Mouse (Mus musculus): Measurements from ENCODE around the gene Tram2.

DNA sequence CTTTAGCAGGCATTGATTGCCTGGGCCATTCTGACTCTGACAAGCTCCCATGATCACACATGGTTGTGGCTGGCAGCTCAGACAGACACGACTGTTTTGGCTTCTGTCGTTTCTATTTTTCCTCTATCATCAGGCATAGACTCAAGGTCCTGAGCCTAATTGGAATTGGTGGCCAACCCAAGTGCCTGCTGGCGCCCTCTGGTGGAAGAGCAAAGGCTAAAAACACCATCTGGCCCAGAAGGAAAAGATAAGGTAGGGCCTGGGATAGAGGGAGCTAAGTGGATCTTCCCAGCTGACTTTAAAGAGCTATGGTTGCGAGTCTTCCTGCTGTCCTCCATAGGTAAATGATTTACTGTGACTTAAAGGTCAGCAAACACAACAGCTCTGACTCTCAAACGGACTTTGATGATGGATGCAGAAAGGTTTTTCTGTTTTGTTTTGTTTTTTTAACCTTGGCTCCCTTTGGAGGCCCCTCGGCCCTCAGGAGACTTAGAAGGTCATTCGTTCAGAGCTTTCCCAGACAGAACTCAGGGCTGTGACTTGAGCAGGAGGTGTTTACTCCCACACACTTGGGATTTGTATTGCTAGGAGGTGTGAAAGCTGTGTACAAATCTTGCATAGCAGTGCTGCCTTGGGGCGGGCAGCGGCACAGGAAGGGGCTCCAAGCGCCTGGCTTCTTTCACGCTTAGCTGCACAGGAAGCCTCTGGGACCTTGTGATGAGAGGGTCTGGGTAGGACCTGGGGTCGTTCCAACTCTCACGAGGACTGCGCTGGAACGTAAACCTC, 22.4 kb upstream of the Tram2 start:
- TF ChIP-seq CTCF (IDR thresholded peaks at IDR 0.05; ENCODE audit: low read depth): peak; percentile 85
- no peak for TF ChIP-seq EP300 (IDR thresholded peaks at IDR 0.05; ENCODE audit: low read depth)
